Mouse (Mus musculus) olfactory bulb, adult 2 months (tissue): ENCODE measurements around the gene Tex35.

Source experiments
- CTCF ChIP-seq: fragments of 200-500 bp; IDR thresholded peaks from 2 replicates; pipeline ENCODE4 v1.5.1; 2012; ENCODE audit warnings: low read depth, mild to moderate bottlenecking, low read length, moderate library complexity; ENCODE audit not compliant: insufficient read depth
- POLR2A ChIP-seq: fragments of 200-500 bp; IDR thresholded peaks from 2 replicates; pipeline ENCODE4 v1.6.1; 2012; ENCODE audit warnings: mild to moderate bottlenecking, low read depth, low read length, moderate library complexity; ENCODE audit not compliant: insufficient read depth

GRCm38 (mm10) chr1:157061170-157061569 is 47.3 kb downstream of the Tex35 start:
- no peak for TF ChIP-seq CTCF
- TF ChIP-seq POLR2A, result no peak
